Mouse (Mus musculus): Measurements from ENCODE around the gene Tfpt. TPM values are rescaled to one million over a fixed set of nuclear protein-coding genes. Genes with fewer than 3 reads are reported as not detected.
A peak's percentile ranks its signal among the peaks of the same experiment; 100 is the strongest.

Tfpt gene
- 31.8 and 37.2 TPM in 2 replicates for polyA plus RNA-seq (2015; fragmentation: Nextera tagmentation; extraction: Ambion mirVana)

DNA sequence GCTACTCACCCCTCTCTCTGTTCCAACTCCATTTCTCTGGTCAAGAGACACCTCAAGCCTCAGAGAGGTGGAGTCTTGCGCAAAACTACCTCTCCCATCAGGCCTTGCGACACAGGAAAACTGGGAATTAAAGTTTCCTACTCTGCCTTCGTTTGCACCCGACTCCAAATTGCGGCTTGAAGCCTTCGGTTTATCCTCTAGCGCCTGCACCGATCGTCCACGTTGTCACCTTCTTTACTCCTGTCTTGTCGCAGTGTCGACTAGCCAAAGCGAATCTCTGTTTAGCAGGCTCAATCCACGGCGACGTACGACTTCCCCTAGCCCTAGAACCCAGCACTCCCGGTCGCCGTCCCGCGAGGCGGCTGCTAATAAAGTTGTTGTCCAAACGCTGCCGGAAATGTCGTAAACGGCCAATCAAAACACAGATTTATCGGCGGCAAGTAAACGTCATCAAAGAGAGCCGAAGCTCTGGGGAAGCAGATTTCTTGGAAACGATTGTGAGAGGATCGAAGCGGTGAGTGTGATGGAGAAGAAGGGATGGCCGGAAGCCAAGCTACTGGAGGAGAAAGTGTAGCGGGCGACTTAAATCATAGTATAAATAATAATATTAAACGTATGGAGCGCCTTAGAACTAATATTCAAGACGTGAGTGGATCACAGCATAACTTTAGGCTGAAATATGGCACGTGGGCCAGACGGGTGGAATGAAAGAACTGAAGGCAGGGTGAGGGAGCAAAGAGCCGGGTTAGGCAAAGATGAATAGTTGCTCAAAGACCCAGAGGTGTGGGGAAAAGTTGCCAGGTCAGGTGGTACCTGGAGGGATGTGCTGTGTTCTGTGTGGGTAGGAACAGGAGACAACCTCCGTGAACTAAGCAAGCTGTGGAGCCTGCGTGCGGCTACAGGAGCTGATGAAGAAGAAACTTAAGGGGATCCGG is at the start of gene Tfpt, which contains the start of gene Prpf31:
Gene Tfpt (minus strand): TSS at position 387 of the 935 bp plus-strand sequence.
Gene Prpf31 (plus strand): TSS at position 443 of the 935 bp plus-strand sequence.
- peak; percentile 88 for ATAC-seq
- Histone ChIP-seq H3K27ac (ENCODE audit: low read length) (peak within 1 kb of the TSS; percentile 81), H3K9ac (ENCODE audit: low read depth, low read length) (peak within 1 kb of the TSS; percentile 70), H3K4me2 (ENCODE audit: low read length) (peak within 1 kb of the TSS; percentile 87), H3K36me3 (ENCODE audit: control insufficient read depth, insufficient read depth, low read length) (peaks cover 7% of the 10 kb centered on the region), H3K4me1 (ENCODE audit: control insufficient read depth, insufficient read depth, low read length) (peaks cover 23% of the 10 kb centered on the region), H3K4me3 (ENCODE audit: low read depth, low read length) (peak within 1 kb of the TSS; percentile 50), H3K9me3 (replicated peaks; ENCODE audit: control insufficient read depth, low read length, poor library complexity, severe bottlenecking) (no peaks in the 10 kb centered on the region), H3K27me3 (ENCODE audit: control insufficient read depth, insufficient read depth, low read depth, low read length) (no peaks in the 10 kb centered on the region)
- WGBS = 1% methylated on average over 47 of the region's 47 CpGs

DNA sequence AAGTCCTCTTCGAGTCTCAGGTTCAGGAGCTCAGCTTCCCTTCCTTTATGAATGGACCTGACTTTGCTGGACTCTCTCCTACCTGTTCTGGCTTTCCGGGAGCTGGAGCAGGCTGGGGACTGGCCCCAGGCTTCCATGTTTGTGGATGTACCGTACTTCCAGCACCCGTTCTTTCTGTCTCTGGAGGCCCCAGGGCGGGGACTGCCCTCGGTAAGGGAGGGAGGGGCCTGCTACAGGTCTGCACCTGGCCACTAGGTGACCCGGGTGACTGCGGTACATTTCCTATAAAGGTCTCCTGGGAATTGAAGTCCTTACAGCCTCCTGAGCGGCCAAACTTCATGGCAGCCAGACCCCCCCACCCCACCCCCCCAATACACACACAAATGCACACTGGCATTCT is 47.6 kb upstream of the Tfpt start, which contains the start of gene Tmc4:
Gene Tmc4 (minus strand): TSS at position 212 of the 400 bp plus-strand sequence.
- Histone ChIP-seq H3K4me1 (ENCODE audit: control insufficient read depth, insufficient read depth, low read length) (no peaks in the 10 kb centered on the region), H3K4me2 (ENCODE audit: low read length) (no peak within 1 kb of the TSS), H3K36me3 (ENCODE audit: control insufficient read depth, insufficient read depth, low read length) (0 out of 2 replicates have a peak, but pooled peaks cover 7% of the 10 kb centered on the region), H3K4me3 (ENCODE audit: low read depth, low read length) (no peak within 1 kb of the TSS), H3K27me3 (ENCODE audit: control insufficient read depth, insufficient read depth, low read depth, low read length) (no peaks in the 10 kb centered on the region), H3K27ac (ENCODE audit: low read length) (no peak within 1 kb of the TSS), H3K9ac (ENCODE audit: low read depth, low read length) (no peak within 1 kb of the TSS), H3K9me3 (replicated peaks; ENCODE audit: control insufficient read depth, low read length, poor library complexity, severe bottlenecking) (no peaks in the 10 kb centered on the region)
- no peak for ATAC-seq
- WGBS = 68% methylated on average over 9 of the region's 9 CpGs

DNA sequence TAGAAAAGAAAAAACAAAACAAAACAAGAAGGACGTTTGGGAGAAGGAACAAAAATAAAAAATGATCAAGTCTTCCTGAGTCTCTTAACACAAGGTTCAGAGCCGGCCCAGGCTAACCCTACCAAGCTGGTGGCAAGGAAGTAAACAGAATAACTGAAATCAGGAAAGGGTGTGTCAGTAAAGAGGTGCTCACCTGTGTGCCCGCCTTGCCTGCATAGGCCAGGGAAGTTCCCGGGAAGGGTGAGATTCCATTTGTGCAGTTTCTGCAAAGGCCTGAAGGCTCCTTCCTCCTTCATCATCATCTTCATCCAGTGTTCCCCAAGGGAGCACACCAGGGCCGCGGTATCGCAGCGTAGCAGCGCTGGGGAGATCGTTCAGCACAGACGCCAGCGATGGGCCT is 46.6 kb upstream of the Tfpt start:
- Histone ChIP-seq H3K9ac (ENCODE audit: low read depth, low read length) (no peak overlapping the region), H3K4me1 (ENCODE audit: control insufficient read depth, insufficient read depth, low read length) (no peaks in the 10 kb centered on the region)

DNA sequence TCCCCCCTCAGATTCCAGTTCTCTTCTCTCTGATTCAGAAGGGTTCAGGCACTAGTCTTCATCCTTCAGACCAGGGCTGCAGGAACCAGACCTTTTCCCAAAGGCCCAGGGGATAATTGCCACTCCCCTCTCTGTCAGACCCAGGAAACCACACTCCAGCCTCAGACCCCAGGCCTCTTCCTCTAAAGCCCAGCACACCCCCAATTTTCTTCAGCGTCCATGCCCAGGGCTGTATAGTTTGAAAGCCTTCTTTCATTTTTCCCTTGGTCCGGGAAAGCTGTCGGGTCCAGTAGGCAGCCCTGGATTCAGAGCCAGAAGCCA is 45.5 kb upstream of the Tfpt start:
- 0 out of 2 replicates have a peak, but pooled peaks cover 7% of the 10 kb centered on the region for H3K36me3 ChIP-seq (ENCODE audit: control insufficient read depth, insufficient read depth, low read length)
- peak; percentile 8; the same call in 1 of the 2 replicates for ATAC-seq
- H3K27me3 ChIP-seq (ENCODE audit: control insufficient read depth, insufficient read depth, low read depth, low read length) = no peaks in the 10 kb centered on the region
- H3K4me3 ChIP-seq (ENCODE audit: low read depth, low read length) = no peak overlapping the region
- no peak overlapping the region for H3K27ac ChIP-seq (ENCODE audit: low read length)
- no peaks in the 10 kb centered on the region for H3K4me1 ChIP-seq (ENCODE audit: control insufficient read depth, insufficient read depth, low read length)
- H3K9me3 ChIP-seq (replicated peaks; ENCODE audit: control insufficient read depth, low read length, poor library complexity, severe bottlenecking) = no peaks in the 10 kb centered on the region
- H3K9ac ChIP-seq (ENCODE audit: low read depth, low read length) = no peak overlapping the region
- no peak overlapping the region for H3K4me2 ChIP-seq (ENCODE audit: low read length)
- WGBS = 86% methylated on average over 3 of the region's 3 CpGs

More for the DNA sequence above, 46.6 kb upstream of the Tfpt start:
- no peak for ATAC-seq
- 89% methylated on average over 12 of the region's 12 CpGs for WGBS
- no peak overlapping the region for H3K27ac ChIP-seq (ENCODE audit: low read length)
- no peak overlapping the region for H3K4me2 ChIP-seq (ENCODE audit: low read length)
- H3K36me3 ChIP-seq (ENCODE audit: control insufficient read depth, insufficient read depth, low read length) = 0 out of 2 replicates have a peak, but pooled peaks cover 7% of the 10 kb centered on the region
- H3K4me3 ChIP-seq (ENCODE audit: low read depth, low read length) = no peak overlapping the region
- no peaks in the 10 kb centered on the region for H3K9me3 ChIP-seq (replicated peaks; ENCODE audit: control insufficient read depth, low read length, poor library complexity, severe bottlenecking)
- H3K27me3 ChIP-seq (ENCODE audit: control insufficient read depth, insufficient read depth, low read depth, low read length) = no peaks in the 10 kb centered on the region

DNA sequence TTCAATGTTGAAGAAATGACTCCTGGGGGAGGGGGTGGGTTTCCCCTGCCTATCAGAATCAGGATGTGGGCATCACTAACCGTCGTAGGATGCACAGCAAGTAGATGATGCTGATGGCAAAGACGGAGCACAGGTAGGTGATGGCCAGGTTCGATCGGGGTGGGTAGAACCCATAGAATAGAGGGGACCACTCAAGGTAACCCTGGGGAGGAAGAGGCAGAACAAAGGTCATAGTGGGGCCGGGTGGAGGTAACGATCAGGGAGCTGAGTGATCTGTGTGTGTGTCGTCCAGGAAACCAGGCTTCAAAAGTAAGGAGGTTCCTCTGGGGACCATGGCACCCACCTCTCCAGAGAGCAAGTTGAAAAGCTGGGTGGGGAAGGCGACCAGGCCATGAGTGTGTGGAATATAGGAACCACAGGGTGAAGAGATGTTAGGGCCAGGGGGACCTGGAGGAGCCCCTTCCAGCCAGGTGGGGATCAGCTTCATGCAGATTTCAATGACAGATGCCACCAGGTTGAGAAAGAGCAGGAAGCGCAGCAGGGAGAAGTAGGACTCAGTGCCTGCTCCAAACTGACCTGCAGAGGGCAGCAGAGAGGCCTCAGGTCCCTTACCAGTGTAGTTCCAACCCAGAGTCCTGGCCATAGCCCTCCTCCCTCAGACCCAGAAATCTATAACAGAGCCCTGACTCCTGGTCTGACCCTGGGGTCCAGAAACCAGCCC is 44.9 kb upstream of the Tfpt start:
- ATAC-seq = peak; percentile 79
- H3K4me1 ChIP-seq (ENCODE audit: control insufficient read depth, insufficient read depth, low read length) = no peaks in the 10 kb centered on the region
- no peaks in the 10 kb centered on the region for H3K9me3 ChIP-seq (replicated peaks; ENCODE audit: control insufficient read depth, low read length, poor library complexity, severe bottlenecking)
- whole genome bisulfite sequencing = 72% methylated on average over 10 of the region's 10 CpGs
- H3K27me3 ChIP-seq (ENCODE audit: control insufficient read depth, insufficient read depth, low read depth, low read length) = no peaks in the 10 kb centered on the region
- H3K36me3 ChIP-seq (ENCODE audit: control insufficient read depth, insufficient read depth, low read length) = 0 out of 2 replicates have a peak, but pooled peaks cover 7% of the 10 kb centered on the region
- no peak overlapping the region for H3K27ac ChIP-seq (ENCODE audit: low read length)
- H3K4me2 ChIP-seq (ENCODE audit: low read length) = no peak overlapping the region
- no peak overlapping the region for H3K4me3 ChIP-seq (ENCODE audit: low read depth, low read length)
- H3K9ac ChIP-seq (ENCODE audit: low read depth, low read length) = no peak overlapping the region

DNA sequence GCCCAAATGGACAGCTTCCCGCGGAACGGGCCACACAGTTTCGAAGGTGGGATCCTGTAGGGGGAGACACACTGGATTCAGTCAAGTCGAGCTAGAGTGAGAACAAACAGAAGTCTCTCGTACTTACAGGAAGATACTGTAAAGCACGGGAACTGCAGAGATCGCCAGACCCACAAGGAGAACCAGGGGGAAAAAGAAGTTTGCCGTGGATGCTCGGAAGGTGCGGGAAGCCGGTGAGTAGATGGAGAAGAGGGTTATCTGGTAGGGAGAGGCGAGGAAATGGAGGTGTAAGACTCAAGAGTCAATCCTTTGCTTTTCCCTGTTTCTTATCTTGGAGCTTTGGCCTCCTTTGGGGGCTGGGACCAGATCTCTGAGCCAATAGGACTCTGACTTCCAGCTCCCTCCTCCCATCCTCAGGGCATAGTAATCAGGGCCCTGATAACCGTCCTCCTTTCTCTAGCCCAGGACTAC is 37.2 kb upstream of the Tfpt start:
- Histone ChIP-seq H3K4me3 (ENCODE audit: low read depth, low read length) (no peak overlapping the region), H3K4me1 (ENCODE audit: control insufficient read depth, insufficient read depth, low read length) (peaks cover 21% of the 10 kb centered on the region), H3K27me3 (ENCODE audit: control insufficient read depth, insufficient read depth, low read depth, low read length) (no peaks in the 10 kb centered on the region), H3K9me3 (replicated peaks; ENCODE audit: control insufficient read depth, low read length, poor library complexity, severe bottlenecking) (no peaks in the 10 kb centered on the region), H3K27ac (ENCODE audit: low read length) (no peak overlapping the region), H3K9ac (ENCODE audit: low read depth, low read length) (no peak overlapping the region), H3K4me2 (ENCODE audit: low read length) (no peak overlapping the region), H3K36me3 (ENCODE audit: control insufficient read depth, insufficient read depth, low read length) (0 out of 2 replicates have a peak, but pooled peaks cover 3% of the 10 kb centered on the region)
- no peak for ATAC-seq
- WGBS = 17% methylated on average over 14 of the region's 14 CpGs

DNA sequence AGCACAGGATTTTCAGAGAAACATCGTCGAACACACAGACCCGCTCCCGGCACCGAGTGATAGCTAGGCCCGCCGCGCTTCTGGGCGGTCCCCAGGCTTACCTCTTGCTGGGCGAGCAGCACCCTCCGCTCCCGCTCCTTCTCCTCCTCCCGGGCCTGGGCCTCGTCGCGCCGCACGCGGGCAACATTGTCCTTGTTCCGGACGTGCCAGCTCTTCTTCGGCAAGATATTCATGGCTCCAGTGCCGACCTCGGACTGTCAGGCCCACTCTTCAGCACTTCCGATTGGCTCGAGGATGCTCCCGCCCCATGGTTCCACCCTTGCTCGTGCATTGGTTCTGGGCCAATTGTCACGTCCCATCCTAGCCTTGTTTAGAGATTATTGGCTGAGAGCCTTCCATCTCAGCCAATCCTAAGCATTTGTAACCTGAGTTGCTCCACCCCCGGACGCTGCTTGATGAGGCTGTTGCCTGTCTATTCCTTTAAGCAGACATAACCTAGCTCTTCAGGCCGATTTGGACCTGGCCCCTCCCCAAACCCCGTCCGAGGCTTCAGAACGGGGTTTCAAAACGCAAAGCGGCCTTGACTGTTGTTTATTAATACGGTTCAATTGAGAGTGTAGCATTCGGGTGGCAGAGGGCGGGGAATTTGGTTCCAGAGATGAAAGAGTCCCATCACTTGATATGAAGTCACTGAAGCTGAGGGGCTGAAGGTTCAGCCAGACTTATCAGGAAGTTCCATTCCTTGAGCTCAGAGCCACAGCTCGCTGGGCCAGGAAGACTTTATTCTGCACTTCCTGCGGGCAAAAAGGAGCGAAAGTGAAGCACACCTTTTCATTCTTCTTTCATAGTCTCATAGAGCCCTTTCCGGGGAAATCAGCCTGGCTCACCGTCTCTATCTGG is 35.7 kb upstream of the Tfpt start, which contains the start of gene Leng1:
Gene Leng1 (minus strand): TSS at position 626 of the 900 bp plus-strand sequence.
- WGBS = 5% methylated on average over 45 of the region's 45 CpGs

More for the DNA sequence above, 35.7 kb upstream of the Tfpt start, which contains the start of gene Leng1:
- Histone ChIP-seq H3K4me3 (ENCODE audit: low read depth, low read length) (peak within 1 kb of the TSS; percentile 79), H3K4me1 (ENCODE audit: control insufficient read depth, insufficient read depth, low read length) (peaks cover 21% of the 10 kb centered on the region), H3K27ac (ENCODE audit: low read length) (peak within 1 kb of the TSS; percentile 82), H3K27me3 (ENCODE audit: control insufficient read depth, insufficient read depth, low read depth, low read length) (no peaks in the 10 kb centered on the region), H3K36me3 (ENCODE audit: control insufficient read depth, insufficient read depth, low read length) (peaks cover 6% of the 10 kb centered on the region; the same call in 1 of the 2 replicates), H3K9ac (ENCODE audit: low read depth, low read length) (peak within 1 kb of the TSS; percentile 78), H3K9me3 (replicated peaks; ENCODE audit: control insufficient read depth, low read length, poor library complexity, severe bottlenecking) (no peaks in the 10 kb centered on the region), H3K4me2 (ENCODE audit: low read length) (peak within 1 kb of the TSS; percentile 93)
- ATAC-seq = peak; percentile 99

All from midbrain, embryonic 16.5 days (tissue).